Mouse (Mus musculus) cerebellum, adult 2 months (tissue): ENCODE data around the gene Ino80. TPM values are rescaled to one million over a fixed set of nuclear protein-coding genes. Genes with fewer than 3 reads are reported as not detected.

Experiments
- DNase-seq, 2 experiments: peaks; one replicate each; pipeline ENCODE4 v3.0.0; 2021
- H3K27ac ChIP-seq: fragments of 200-500 bp; 2 replicates; pipeline ENCODE4 v1.5.1; 2012; ENCODE audit warnings: low read length, control low read depth, inconsistent platforms; ENCODE audit not compliant: insufficient read depth
- H3K27me3 ChIP-seq: fragments of 200-500 bp; 2 replicates; pipeline ENCODE4 v1.6.1; 2012; ENCODE audit warnings: inconsistent platforms, mild to moderate bottlenecking, low read length, moderate library complexity; ENCODE audit not compliant: control insufficient read depth, insufficient read depth
- H3K4me1 ChIP-seq: fragments of 200-500 bp; 2 replicates; pipeline ENCODE4 v1.6.1; 2011; ENCODE audit warnings: low read length; ENCODE audit not compliant: control insufficient read depth, insufficient read depth
- H3K4me3 ChIP-seq: fragments of 200-500 bp; replicated peaks from 2 replicates; pipeline ENCODE3; 2011; ENCODE audit warnings: mild to moderate bottlenecking, low read depth, low read length, control low read depth; ENCODE audit not compliant: insufficient read depth
- CTCF ChIP-seq: fragments of 200-500 bp; IDR thresholded peaks from 2 replicates; pipeline ENCODE4 v1.5.1; 2011; ENCODE audit warnings: low read depth, mild to moderate bottlenecking, control low read depth, low read length, moderate library complexity, borderline replicate concordance; ENCODE audit not compliant: insufficient read depth
- POLR2A ChIP-seq: fragments of 200-500 bp; IDR thresholded peaks from 2 replicates; pipeline ENCODE4 v1.6.1; 2011; ENCODE audit warnings: low read length, control low read depth, borderline replicate concordance; ENCODE audit not compliant: insufficient read depth
- WGBS: fragments of 180-500 bp; shearing (Covaris S2); methylation state at CpG from one replicate; pipeline ENCODE4 v1.1.7; 2018; 5-methylcytosine and 5-hydroxymethylcytosine counted together
- polyA plus RNA-seq: library from polyadenylated mRNA; depleted of rRNA; stranded (reverse); fragments of >200 nt; gene quantifications from 2 replicates; pipeline ENCODE4 v1.2.3, GENCODE M21; 2012

Gene Ino80
- polyA plus RNA-seq, 1 experiment = 17.3 TPM

GRCm38 (mm10) chr2:119359721-119360291 lies 117.7 kb downstream of the Ino80 start:
- Histone ChIP-seq H3K27me3 (no peaks in the 10 kb centered on the region), H3K4me3 (no peak overlapping the region), H3K27ac (no peak overlapping the region), H3K4me1 (peaks cover 16% of the 10 kb centered on the region; the same call in 1 of the 2 replicates)
- TF ChIP-seq POLR2A = no peak
- TF ChIP-seq CTCF = no peak
- 94% methylated on average over 2 of the region's 2 CpGs for WGBS
- DNase-seq = no peak

- H3K27me3 ChIP-seq = no peaks in the 10 kb centered on the region
- 82% methylated on average over 6 of the region's 6 CpGs for WGBS
These were observed 119.2 kb downstream of the Ino80 start for GRCm38 (mm10) chr2:119358249-119358648.

GRCm38 (mm10) chr2:119356805-119357204 lies 120.7 kb downstream of the Ino80 start:
- H3K27ac ChIP-seq = peak overlapping the region; percentile 31; the same call in 1 of the 2 replicates
- H3K4me1 ChIP-seq = peaks cover 20% of the 10 kb centered on the region; the same call in 1 of the 2 replicates
- H3K27me3 ChIP-seq = no peaks in the 10 kb centered on the region
- H3K4me3 ChIP-seq = no peak overlapping the region
- WGBS = 95% methylated on average over 5 of the region's 5 CpGs
- TF ChIP-seq CTCF (no peak), POLR2A (no peak)
- DNase-seq = no peak

More at GRCm38 (mm10) chr2:119358249-119358648, 119.2 kb downstream of the Ino80 start:
- Histone ChIP-seq H3K27ac (no peak overlapping the region), H3K4me3 (no peak overlapping the region), H3K4me1 (peaks cover 20% of the 10 kb centered on the region; the same call in 1 of the 2 replicates)
- DNase-seq = no peak
- TF ChIP-seq POLR2A (no peak), CTCF (no peak)

- no peak for DNase-seq
- Histone ChIP-seq H3K4me3 (no peak overlapping the region), H3K27ac (peak overlapping the region; percentile 17), H3K27me3 (no peaks in the 10 kb centered on the region), H3K4me1 (peaks cover 20% of the 10 kb centered on the region; the same call in 1 of the 2 replicates)
- no peak for TF ChIP-seq POLR2A
- TF ChIP-seq CTCF = no peak
These were observed 121.2 kb downstream of the Ino80 start for GRCm38 (mm10) chr2:119356310-119356709.

- DNase-seq = peak; percentile 88 to 93
- 3% methylated on average over 7 of the region's 7 CpGs for WGBS
- H3K27me3 ChIP-seq = no peaks in the 10 kb centered on the region
- TF ChIP-seq CTCF = peak; percentile 21; the same call in 1 of the 2 replicates
- no peak for TF ChIP-seq POLR2A
- peaks cover 20% of the 10 kb centered on the region; the same call in 1 of the 2 replicates for H3K4me1 ChIP-seq
- peak overlapping the region; percentile 17 for H3K27ac ChIP-seq
- H3K4me3 ChIP-seq = no peak overlapping the region
These were observed 121.8 kb downstream of the Ino80 start for GRCm38 (mm10) chr2:119355651-119356050.

- no peak for TF ChIP-seq CTCF
- TF ChIP-seq POLR2A = no peak
- Histone ChIP-seq H3K27me3 (no peaks in the 10 kb centered on the region), H3K4me3 (no peak overlapping the region), H3K4me1 (peaks cover 20% of the 10 kb centered on the region; the same call in 1 of the 2 replicates), H3K27ac (peak overlapping the region; percentile 14; the same call in 1 of the 2 replicates)
- DNase-seq = peak; percentile 86 to 94
- WGBS = 4% methylated on average over 3 of the region's 3 CpGs
These were observed 122.4 kb downstream of the Ino80 start for GRCm38 (mm10) chr2:119355089-119355488.

- Histone ChIP-seq H3K4me3 (no peak overlapping the region), H3K27me3 (no peaks in the 10 kb centered on the region), H3K27ac (no peak overlapping the region), H3K4me1 (peaks cover 20% of the 10 kb centered on the region; the same call in 1 of the 2 replicates)
- DNase-seq = no peak
- 94% methylated on average over 8 of the region's 8 CpGs for WGBS
- TF ChIP-seq CTCF = no peak
- TF ChIP-seq POLR2A = no peak
These were observed 123.8 kb downstream of the Ino80 start for GRCm38 (mm10) chr2:119353707-119354106.
